Mouse (Mus musculus) liver, embryonic 13.5 days (tissue): ENCODE results near the gene Nck1. TPM values are rescaled to one million over a fixed set of nuclear protein-coding genes. Genes with fewer than 3 reads are reported as not detected.
A peak's percentile ranks its signal among the peaks of the same experiment; 100 is the strongest.

Experiments used
- ATAC-seq: fragments of 200-750 bp; cut with Nextera tagmentation; 2 replicates; pipeline ENCODE4 v1.8.0; 2017; ENCODE audit warnings: low read depth, mild to moderate bottlenecking, moderate number of reproducible peaks, moderate library complexity
- DNase-seq: peaks from one replicate; pipeline ENCODE4 v3.0.0; 2022
- H3K27ac ChIP-seq: fragments of 300-500 bp; sonication (generic); 2 replicates; pipeline ENCODE4 v1.5.1; 2015; ENCODE audit warnings: moderate library complexity, mild to moderate bottlenecking, inconsistent platforms
- H3K27me3 ChIP-seq: fragments of 300-500 bp; sonication (generic); 2 replicates; pipeline ENCODE4 v1.6.1; 2015; ENCODE audit warnings: mild to moderate bottlenecking, inconsistent platforms
- H3K36me3 ChIP-seq: fragments of 300-500 bp; sonication (generic); 2 replicates; pipeline ENCODE4 v1.6.1; 2015; ENCODE audit warnings: mild to moderate bottlenecking, inconsistent platforms
- H3K4me1 ChIP-seq: fragments of 300-500 bp; sonication (generic); replicated peaks from 2 replicates; pipeline ENCODE4 v1.6.1; 2015; ENCODE audit warnings: inconsistent platforms
- H3K4me2 ChIP-seq: fragments of 300-500 bp; sonication (generic); 2 replicates; pipeline ENCODE4 v1.6.1; 2015; ENCODE audit warnings: inconsistent platforms, mild to moderate bottlenecking, moderate library complexity
- H3K4me3 ChIP-seq: fragments of 300-500 bp; sonication (generic); replicated peaks from 2 replicates; pipeline ENCODE4 v1.5.1; 2015; ENCODE audit warnings: mild to moderate bottlenecking, inconsistent platforms
- H3K9ac ChIP-seq: fragments of 300-500 bp; sonication (generic); 2 replicates; pipeline ENCODE4 v1.6.1; 2015; ENCODE audit warnings: mild to moderate bottlenecking, inconsistent platforms
- H3K9me3 ChIP-seq: fragments of 300-500 bp; sonication (generic); replicated peaks from 2 replicates; pipeline ENCODE4 v1.6.1; 2016; ENCODE audit warnings: inconsistent platforms
- WGBS: fragments of 180-500 bp; shearing (Covaris S2); methylation state at CpG from one replicate; pipeline ENCODE4 v1.1.7; 2015; ENCODE audit not compliant: insufficient replicate concordance; 5-methylcytosine and 5-hydroxymethylcytosine counted together
- polyA plus RNA-seq: library from polyadenylated mRNA; unstranded; fragments of >200 nt; fragmentation: Nextera tagmentation; extraction: Ambion mirVana; gene quantifications from 2 replicates; pipeline ENCODE4 v1.2.1, GENCODE M21; 2015

The Nck1 gene
- polyA plus RNA-seq = 24.8 and 32.3 TPM in 2 replicates

DNA sequence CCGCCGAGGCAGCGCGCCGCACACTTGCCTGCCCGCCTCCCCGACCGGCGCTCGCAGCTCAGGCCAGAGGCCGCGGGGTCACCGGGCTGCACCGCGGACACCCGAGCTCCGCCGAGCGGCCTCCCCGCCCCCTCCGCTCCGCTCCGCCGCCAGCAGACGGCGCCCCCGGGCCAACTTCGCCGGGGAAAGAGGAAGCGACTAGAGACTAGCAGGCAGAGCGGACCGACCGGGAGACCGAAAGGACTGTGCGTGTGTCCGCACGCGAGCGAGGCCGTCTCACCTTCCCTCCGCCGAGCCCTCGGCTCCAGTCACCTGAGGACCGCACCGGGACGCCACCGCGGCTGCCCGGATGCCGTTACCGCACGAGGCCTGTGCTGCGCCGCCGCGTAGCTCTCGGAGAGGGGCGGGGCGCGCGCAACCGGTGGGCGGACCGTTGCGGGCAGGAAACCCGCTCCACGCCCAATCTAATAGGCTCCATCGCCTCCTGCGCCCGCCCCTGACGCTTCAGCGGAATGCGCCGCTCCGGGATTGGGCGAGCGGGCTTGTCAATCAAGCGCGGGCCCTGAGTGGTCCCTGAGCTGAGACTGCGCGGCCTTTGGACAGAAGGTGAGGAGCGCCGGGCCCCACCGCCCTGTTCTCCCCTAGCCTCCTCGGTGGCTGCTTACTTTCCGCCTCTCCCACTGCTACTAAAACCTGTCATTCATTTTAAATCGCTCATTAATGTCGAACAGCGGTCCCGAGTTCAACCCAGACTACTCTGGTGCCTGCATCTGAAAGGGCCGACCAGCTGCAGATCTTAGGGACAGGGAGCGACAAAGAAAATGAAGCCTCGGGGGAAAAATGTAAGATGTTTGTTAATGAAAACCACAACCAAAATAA is at the start of gene Nck1:
Gene Nck1, minus strand, starts transcription at position 420 of the 879 bp plus-strand sequence.
- Histone ChIP-seq H3K9me3 (peaks cover 5% of the 10 kb centered on the region), H3K4me3 (peak within 1 kb of the TSS; percentile 95), H3K9ac (peak within 1 kb of the TSS; percentile 95), H3K27ac (peak within 1 kb of the TSS; percentile 82), H3K36me3 (peaks cover 4% of the 10 kb centered on the region), H3K4me1 (peaks cover 25% of the 10 kb centered on the region), H3K27me3 (no peaks in the 10 kb centered on the region), H3K4me2 (peak within 1 kb of the TSS; percentile 91)
- DNase-seq (peak; percentile 99), ATAC-seq (peak; percentile 99)
- WGBS = under 1% methylated on average over 90 of the region's 93 CpGs

DNA sequence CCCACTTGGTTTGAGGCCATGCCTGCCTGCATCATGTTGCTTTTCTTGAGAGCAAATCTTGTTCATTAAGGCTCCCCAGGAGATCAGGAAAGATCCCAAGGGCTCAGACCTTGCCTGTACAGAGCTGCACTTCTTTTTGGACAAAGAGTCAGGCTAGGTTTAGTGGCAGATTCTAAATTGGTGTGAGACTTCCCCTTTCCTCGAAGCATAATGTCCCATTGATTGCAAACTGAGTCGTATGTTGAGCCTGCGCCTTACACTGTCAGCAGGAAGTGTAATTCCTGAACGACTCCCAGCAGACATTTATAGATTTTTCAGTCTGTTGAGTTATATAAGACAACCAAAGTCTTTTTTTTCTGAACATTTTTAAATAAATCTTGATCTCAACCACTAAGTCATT is 44.5 kb upstream of the Nck1 start:
- Histone ChIP-seq H3K4me1 (no peaks in the 10 kb centered on the region), H3K36me3 (no peaks in the 10 kb centered on the region), H3K9me3 (no peaks in the 10 kb centered on the region), H3K4me3 (no peak overlapping the region), H3K4me2 (no peak overlapping the region), H3K27me3 (no peaks in the 10 kb centered on the region), H3K9ac (no peak overlapping the region), H3K27ac (no peak overlapping the region)
- ATAC-seq (no peak), DNase-seq (no peak)
- WGBS = 28% methylated on average over 4 of the region's 4 CpGs

DNA sequence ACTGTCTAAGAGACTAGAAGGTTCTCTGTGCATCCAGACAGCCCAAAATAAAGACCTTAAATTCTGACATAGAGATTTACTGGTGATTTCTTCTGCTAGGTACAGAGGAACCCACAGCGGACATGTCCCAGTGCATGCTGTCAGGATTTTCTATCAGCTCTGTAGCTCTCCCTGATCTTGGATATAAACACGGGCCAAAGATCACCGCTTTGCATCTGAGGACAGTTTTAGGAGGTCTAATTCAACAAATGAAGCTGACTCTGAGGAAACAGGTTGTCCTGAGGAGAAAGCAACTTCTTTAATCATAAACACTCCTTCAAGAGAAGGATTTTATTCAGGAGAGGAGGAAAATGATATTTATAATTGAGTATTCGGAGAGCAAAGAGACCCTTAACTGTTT is 38.1 kb upstream of the Nck1 start:
- no peak overlapping the region for H3K4me3 ChIP-seq
- no peak overlapping the region for H3K4me2 ChIP-seq
- H3K36me3 ChIP-seq = no peaks in the 10 kb centered on the region
- no peak overlapping the region for H3K27ac ChIP-seq
- no peak overlapping the region for H3K9ac ChIP-seq
- ATAC-seq = no peak
- H3K27me3 ChIP-seq = no peaks in the 10 kb centered on the region
- H3K4me1 ChIP-seq = peaks cover 24% of the 10 kb centered on the region
- WGBS = 66% methylated on average over 4 of the region's 4 CpGs
- H3K9me3 ChIP-seq = no peaks in the 10 kb centered on the region
- no peak for DNase-seq

DNA sequence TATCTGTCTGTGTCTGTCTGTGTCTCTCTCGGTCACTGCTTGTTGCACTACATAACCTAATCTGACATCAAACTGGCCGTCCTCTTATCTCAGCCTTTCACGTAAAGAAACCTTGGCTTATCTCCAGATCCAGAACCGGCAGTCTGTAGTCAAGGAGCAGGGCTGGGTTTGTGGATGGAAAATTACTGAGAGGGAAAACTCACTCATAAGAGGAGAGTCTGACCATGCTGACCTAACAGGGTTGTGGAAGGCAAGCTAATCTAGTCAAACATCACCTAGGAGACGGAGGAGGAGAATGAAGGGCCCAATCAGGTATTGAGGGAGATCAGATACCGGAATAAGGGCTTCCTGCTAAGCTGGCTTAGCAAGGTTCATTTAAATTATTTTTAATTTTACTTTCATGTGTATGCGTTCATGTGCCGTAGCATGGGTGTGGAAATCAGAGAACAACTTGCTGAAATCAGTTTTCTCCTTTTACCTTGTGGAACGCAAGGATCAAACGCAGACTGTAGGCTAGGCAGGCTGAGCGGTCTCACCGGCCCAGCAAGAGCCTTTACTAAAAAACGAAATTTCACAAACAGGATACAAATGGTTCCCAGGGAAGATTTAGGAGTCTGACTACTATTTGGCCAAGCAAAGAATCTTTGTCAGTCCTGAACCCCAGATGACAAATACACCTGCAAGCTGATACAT is 37.1 kb upstream of the Nck1 start:
- no peak overlapping the region for H3K9ac ChIP-seq
- H3K9me3 ChIP-seq = no peaks in the 10 kb centered on the region
- H3K4me1 ChIP-seq = peaks cover 24% of the 10 kb centered on the region
- 51% methylated on average over 13 of the region's 13 CpGs for WGBS
- H3K36me3 ChIP-seq = no peaks in the 10 kb centered on the region
- DNase-seq (no peak), ATAC-seq (peak; percentile 43; the same call in 1 of the 2 replicates)
- no peak overlapping the region for H3K4me3 ChIP-seq
- peak overlapping the region; percentile 23; the same call in 1 of the 2 replicates for H3K4me2 ChIP-seq
- H3K27ac ChIP-seq = no peak overlapping the region
- H3K27me3 ChIP-seq = no peaks in the 10 kb centered on the region

DNA sequence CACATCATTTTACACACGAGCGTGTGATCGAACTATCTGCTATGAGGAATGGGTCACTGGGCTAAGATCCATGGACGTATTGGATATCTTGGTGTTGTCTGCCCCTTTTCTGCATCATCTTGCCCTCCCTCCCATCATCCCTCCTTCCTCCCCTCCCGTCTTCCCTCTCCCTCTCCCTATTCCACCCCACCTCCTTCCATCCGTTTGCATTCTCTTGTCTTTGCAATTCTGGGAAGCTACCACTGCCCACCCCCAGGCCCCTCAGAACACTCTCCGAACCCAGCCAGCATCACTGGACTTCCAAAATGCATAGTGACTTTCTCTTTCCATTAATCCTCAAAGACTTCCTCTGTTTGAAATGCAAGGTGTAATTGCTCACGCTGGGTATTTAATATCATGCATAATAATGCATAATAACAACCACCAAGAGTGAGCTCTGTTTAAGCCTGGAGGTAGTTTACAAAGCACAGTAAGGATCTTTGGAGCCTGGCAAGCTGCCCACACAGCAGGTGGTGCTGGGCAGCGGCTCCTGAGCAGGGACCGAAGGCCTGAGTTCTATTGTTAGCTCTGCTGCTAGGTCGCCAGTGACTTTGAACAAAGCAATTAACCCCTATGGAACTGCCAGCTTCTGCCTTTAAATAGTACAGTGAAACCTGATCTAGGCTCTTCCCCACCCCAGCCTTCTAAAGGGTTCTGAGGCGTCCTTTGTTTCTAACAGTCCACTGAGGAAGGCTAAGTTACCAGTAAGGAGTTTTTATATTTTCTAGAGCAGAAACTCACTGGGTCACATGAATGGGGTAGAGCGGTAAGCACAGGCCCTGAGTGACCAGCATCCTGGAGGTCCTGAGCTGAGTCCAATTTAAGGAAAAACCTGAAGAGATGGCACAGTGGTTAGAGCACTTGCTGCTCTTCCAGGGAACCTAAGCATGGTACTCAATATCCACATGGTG is 35.9 kb upstream of the Nck1 start:
- WGBS = 62% methylated on average over 13 of the region's 13 CpGs
- Histone ChIP-seq H3K9me3 (no peaks in the 10 kb centered on the region), H3K36me3 (no peaks in the 10 kb centered on the region), H3K4me2 (no peak overlapping the region), H3K4me3 (no peak overlapping the region), H3K4me1 (peaks cover 24% of the 10 kb centered on the region), H3K9ac (no peak overlapping the region), H3K27me3 (no peaks in the 10 kb centered on the region), H3K27ac (no peak overlapping the region)
- DNase-seq (no peak), ATAC-seq (no peak)

DNA sequence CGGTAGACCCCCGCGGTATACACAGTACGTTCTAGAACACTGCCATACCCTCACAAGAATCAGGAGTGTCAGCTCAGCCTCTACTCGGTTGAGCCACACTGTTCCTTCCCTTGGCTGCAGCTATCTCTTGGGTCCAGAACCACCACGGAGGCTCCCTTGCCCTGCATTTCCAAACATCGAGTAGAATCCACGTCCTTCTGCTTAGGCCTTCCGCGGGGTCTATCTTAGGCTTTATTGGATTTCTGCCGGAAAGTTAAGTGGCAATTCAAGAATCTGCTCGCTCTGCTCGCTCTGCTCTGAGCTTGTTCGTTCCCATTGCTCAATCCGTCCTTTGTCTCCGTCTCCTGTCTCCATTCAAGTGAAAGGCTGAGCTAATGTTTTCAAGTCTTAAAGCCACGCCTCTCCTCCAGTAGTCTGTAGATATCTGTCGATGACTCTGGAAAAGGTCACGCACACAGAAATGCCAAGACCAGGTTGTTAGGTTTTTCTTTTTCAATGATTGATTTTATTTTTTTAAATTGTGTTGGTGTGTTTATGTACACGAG is 34.3 kb upstream of the Nck1 start:
- Histone ChIP-seq H3K9me3 (no peaks in the 10 kb centered on the region), H3K4me3 (no peak overlapping the region), H3K36me3 (no peaks in the 10 kb centered on the region), H3K4me2 (no peak overlapping the region), H3K4me1 (peaks cover 24% of the 10 kb centered on the region), H3K27ac (no peak overlapping the region), H3K27me3 (no peaks in the 10 kb centered on the region), H3K9ac (no peak overlapping the region)
- 66% methylated on average over 20 of the region's 20 CpGs for WGBS
- ATAC-seq (no peak), DNase-seq (no peak)

DNA sequence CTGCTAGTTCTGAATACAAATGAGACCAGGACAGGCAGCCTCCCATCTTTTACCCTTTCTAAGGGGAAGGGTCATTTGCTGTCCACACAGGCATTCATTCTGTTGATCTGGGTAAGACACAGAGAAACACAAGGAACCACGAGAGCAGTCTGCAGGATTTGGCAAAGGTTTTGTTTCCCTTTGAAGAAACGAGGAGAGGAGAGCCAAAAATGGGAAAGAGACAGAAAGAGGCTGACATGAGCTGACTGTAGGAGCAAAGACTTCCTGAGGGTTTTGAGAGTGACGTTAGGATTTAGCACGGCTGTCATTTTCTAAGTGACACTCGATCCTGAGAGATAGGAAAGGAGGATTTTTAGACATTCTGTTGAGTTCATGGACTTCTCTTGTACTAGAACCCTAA is 28.0 kb upstream of the Nck1 start:
- WGBS = 44% methylated on average over 5 of the region's 5 CpGs
- DNase-seq (no peak), ATAC-seq (no peak)
- H3K4me1 ChIP-seq = peaks cover 13% of the 10 kb centered on the region
- no peaks in the 10 kb centered on the region for H3K9me3 ChIP-seq
- H3K27me3 ChIP-seq = peaks cover 42% of the 10 kb centered on the region
- no peak overlapping the region for H3K9ac ChIP-seq
- no peak overlapping the region for H3K4me2 ChIP-seq
- H3K36me3 ChIP-seq = no peaks in the 10 kb centered on the region
- H3K4me3 ChIP-seq = no peak overlapping the region
- no peak overlapping the region for H3K27ac ChIP-seq

DNA sequence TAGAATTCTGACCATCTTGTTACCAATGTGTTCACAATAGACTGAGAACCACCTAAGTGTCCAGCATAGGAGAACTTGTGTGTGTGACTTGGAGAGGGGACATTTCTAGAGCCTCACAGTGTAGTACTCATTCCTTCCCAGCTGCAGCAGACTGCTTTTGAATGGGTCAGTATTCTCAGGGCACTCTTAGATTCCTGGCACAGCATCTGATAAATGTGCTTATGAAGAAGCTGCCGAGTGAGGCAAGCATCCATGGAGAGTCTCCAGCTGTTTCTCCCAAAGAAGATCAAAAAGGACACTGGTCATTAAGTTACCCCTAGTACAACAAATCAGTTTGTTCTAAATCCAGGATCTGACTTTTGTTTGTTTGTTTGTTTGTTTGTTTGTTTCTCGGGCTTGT is 27.4 kb upstream of the Nck1 start:
- DNase-seq = no peak
- 59% methylated on average over 2 of the region's 2 CpGs for WGBS

DNA sequence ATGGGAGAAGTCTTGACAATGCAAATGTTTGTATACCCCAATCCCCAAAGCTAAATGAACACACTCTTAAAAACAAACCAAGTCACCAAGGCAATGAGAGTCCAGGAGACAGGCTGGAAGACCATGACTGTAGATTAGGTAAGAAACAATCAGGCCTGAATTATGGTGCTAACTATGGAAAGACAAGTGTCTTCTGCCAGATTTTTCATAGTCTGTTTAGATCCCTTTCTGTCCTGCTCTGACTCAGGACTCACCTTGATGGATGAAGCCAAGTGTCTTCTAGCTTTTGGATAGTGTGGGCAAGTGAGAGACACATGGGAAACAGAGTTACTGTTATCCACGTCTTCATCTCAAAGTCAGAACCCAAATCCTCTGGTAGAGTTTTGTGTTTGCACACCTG is 25.6 kb upstream of the Nck1 start:
- Histone ChIP-seq H3K27ac (no peak overlapping the region), H3K4me1 (peaks cover 13% of the 10 kb centered on the region), H3K4me3 (no peak overlapping the region), H3K4me2 (no peak overlapping the region), H3K9me3 (no peaks in the 10 kb centered on the region), H3K27me3 (peaks cover 50% of the 10 kb centered on the region), H3K36me3 (no peaks in the 10 kb centered on the region), H3K9ac (no peak overlapping the region)
- DNase-seq (no peak), ATAC-seq (no peak)
- WGBS = 57% methylated on average over 1 of the region's 1 CpGs

More for the DNA sequence above, 27.4 kb upstream of the Nck1 start:
- no peak overlapping the region for H3K27ac ChIP-seq
- no peaks in the 10 kb centered on the region for H3K9me3 ChIP-seq
- peaks cover 13% of the 10 kb centered on the region for H3K4me1 ChIP-seq
- no peak overlapping the region for H3K9ac ChIP-seq
- H3K36me3 ChIP-seq = no peaks in the 10 kb centered on the region
- H3K4me2 ChIP-seq = no peak overlapping the region
- peaks cover 48% of the 10 kb centered on the region for H3K27me3 ChIP-seq
- no peak for ATAC-seq
- H3K4me3 ChIP-seq = no peak overlapping the region

DNA sequence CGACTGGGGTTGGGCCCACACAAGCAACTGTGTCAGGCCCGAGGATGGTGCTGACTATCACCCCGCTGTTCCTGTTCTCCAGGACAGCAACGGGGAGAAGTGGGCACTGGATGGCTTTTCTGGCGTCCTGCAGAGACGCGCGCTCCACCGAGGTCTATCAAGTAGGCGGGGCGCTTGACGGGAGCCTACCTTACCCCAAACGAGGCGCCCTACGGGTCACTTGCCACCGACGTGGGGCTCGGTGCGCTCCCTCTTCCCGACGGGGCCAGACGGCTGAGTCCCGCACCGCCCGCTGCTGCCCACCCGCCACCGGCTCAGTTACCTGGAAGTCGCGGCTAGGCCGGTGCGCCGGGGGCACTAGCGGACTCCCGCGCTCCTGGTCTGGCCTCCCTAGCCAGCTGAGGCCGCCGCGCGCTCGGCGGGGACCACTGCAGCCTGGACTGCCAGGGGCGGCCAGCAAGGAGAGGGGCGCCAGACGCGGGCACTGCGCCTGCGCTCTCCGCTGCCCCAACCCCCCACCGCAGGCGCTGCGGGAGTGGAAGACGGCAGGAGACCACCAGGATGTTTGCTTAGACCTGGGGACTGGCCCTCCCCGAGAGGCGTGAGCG is 24.8 kb upstream of the Nck1 start, which contains the start of gene Slc35g2:
Gene Slc35g2, minus strand, starts transcription at position 465 of the 608 bp plus-strand sequence.
- Histone ChIP-seq H3K4me2 (peak within 1 kb of the TSS; percentile 69), H3K27ac (no peak within 1 kb of the TSS), H3K27me3 (peaks cover 50% of the 10 kb centered on the region), H3K9me3 (no peaks in the 10 kb centered on the region), H3K36me3 (no peaks in the 10 kb centered on the region), H3K4me1 (peaks cover 13% of the 10 kb centered on the region), H3K9ac (peak within 1 kb of the TSS; percentile 54), H3K4me3 (peak within 1 kb of the TSS; percentile 61)
- ATAC-seq (no peak), DNase-seq (no peak)
- WGBS = under 1% methylated on average over 54 of the region's 55 CpGs
